Mouse (Mus musculus) kidney, postnatal 10 days (tissue): ENCODE results near the gene Tubb4b.
"Not testable (repeated sequence)": the region's sequence is repeated elsewhere in the genome, so short reads cannot be mapped to it uniquely, and the experiment has no call there.

Experiments used
- DNase-seq: peaks from one replicate; pipeline ENCODE4 v3.0.0; 2021; ENCODE audit warnings: mixed read lengths

Tubb4b gene

GRCm38 (mm10) chr2:25224492-25224765 is at the start of gene Tubb4b:
TSS of gene Tubb4b (minus strand) at chr2:25224702.
- DNase-seq = no peak

- no peak for DNase-seq
Observed at GRCm38 (mm10) chr2:25273010-25273409, 48.5 kb upstream of the Tubb4b start.

GRCm38 (mm10) chr2:25272515-25272914 is 48.0 kb upstream of the Tubb4b start:
- DNase-seq = no peak

GRCm38 (mm10) chr2:25271827-25272511 is 47.5 kb upstream of the Tubb4b start, which contains the start of the genes Ssna1 and Anapc2:
TSS of gene Ssna1 (minus strand) at chr2:25272438.
TSS of gene Anapc2 (plus strand) at chr2:25272478.
- DNase-seq = peak; percentile 99

GRCm38 (mm10) chr2:25267746-25268309 is 43.3 kb upstream of the Tubb4b start:
- DNase-seq = no peak

GRCm38 (mm10) chr2:25267241-25267640 is 42.7 kb upstream of the Tubb4b start:
- no peak for DNase-seq

- peak; percentile 75 for DNase-seq
Observed at GRCm38 (mm10) chr2:25266720-25267119, 42.2 kb upstream of the Tubb4b start.

GRCm38 (mm10) chr2:25265897-25266656 is 41.6 kb upstream of the Tubb4b start:
- DNase-seq = peak; percentile 49

- peak; percentile 72 for DNase-seq
Observed at GRCm38 (mm10) chr2:25264851-25265250, 40.3 kb upstream of the Tubb4b start.

GRCm38 (mm10) chr2:25264286-25264660 is 39.8 kb upstream of the Tubb4b start:
- DNase-seq = no peak

GRCm38 (mm10) chr2:25263623-25264285 is 39.3 kb upstream of the Tubb4b start:
- DNase-seq = no peak

GRCm38 (mm10) chr2:25262795-25263622 is 38.5 kb upstream of the Tubb4b start:
- peak; percentile 63 for DNase-seq

- DNase-seq = peak; percentile 97
Observed at GRCm38 (mm10) chr2:25262291-25262767, 37.8 kb upstream of the Tubb4b start, which contains the start of gene Tprn. TSS of gene Tprn (plus strand) at chr2:25262618.

GRCm38 (mm10) chr2:25261870-25262269 is 37.4 kb upstream of the Tubb4b start:
- DNase-seq = no peak

- no peak for DNase-seq
Observed at GRCm38 (mm10) chr2:25258887-25259286, 34.4 kb upstream of the Tubb4b start.

- DNase-seq = not testable (repeated sequence)
Observed at GRCm38 (mm10) chr2:25257250-25257649, 32.7 kb upstream of the Tubb4b start.

- peak; percentile 78 for DNase-seq
Observed at GRCm38 (mm10) chr2:25256443-25257109, 32.1 kb upstream of the Tubb4b start.

GRCm38 (mm10) chr2:25255284-25255779 is 30.8 kb upstream of the Tubb4b start, which contains the start of gene Tmem203:
TSS of gene Tmem203 (plus strand) at chr2:25255439.
- DNase-seq = peak; percentile 94

GRCm38 (mm10) chr2:25252331-25252730 is 27.8 kb upstream of the Tubb4b start:
- peak; percentile 51 for DNase-seq

- DNase-seq = no peak
Observed at GRCm38 (mm10) chr2:25246183-25247072, 21.9 kb upstream of the Tubb4b start, which contains the start of gene AL732309.1. TSS of gene AL732309.1 (minus strand) at chr2:25246863.
